Mouse (Mus musculus): Measurements from ENCODE around the gene Trpm8.

DNA sequence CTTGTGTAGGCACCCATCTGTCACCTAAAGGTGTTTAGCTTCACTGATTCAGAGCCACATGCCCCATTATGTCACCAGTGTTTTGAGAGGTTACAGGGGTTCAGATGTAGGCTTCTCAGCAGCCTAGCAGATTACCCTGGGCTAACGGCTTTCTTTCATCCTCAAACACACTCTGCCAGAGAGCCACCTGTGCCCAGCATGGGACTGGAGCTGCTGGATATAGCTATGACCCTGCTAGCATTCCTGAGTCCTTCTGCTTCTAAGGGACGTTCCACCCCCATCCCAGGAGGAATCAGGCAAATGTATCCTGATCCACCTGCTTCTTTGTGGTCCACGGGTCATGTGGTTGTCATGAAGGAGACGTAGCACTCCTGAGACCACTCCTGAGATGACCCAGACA is 114.2 kb downstream of the Trpm8 start:
- TF ChIP-seq CTCF (IDR thresholded peaks at IDR 0.05; ENCODE audit: low read depth), result no peak
- TF ChIP-seq EP300 (IDR thresholded peaks at IDR 0.05; ENCODE audit: low read depth), result no peak
